Mouse (Mus musculus) lung, embryonic 15.5 days (tissue): Measurements from ENCODE around the gene Saa3. TPM values are rescaled to one million over a fixed set of nuclear protein-coding genes. Genes with fewer than 3 reads are reported as not detected.

ENCODE experiments used
- polyA plus RNA-seq: library from polyadenylated mRNA; unstranded; fragments of >200 nt; fragmentation: Nextera tagmentation; extraction: Ambion mirVana; gene quantifications from 2 replicates; pipeline ENCODE4 v1.2.1, GENCODE M21; 2015

Gene Saa3
- polyA plus RNA-seq, 1 experiment from 2014 or later, result 0.40 TPM

Other genes with a start within 250 kb of the Saa3 start
- gene Sergef, start 75.9 kb downstream of the Saa3 start, polyA plus RNA-seq, result 13.3 and 14.4 TPM in 2 replicates
- 0.39 and 0.55 TPM in 2 replicates for gene Tph1, start 43.2 kb downstream of the Saa3 start, polyA plus RNA-seq
- gene Saal1, start 5.0 kb downstream of the Saa3 start, polyA plus RNA-seq, result 32.2 and 32.9 TPM in 2 replicates
- gene Saa4, start 16.9 kb upstream of the Saa3 start, polyA plus RNA-seq, result not detected in 2 replicates
- 0.12 and 0.20 TPM in 2 replicates for gene Saa1, start 27.3 kb upstream of the Saa3 start, polyA plus RNA-seq
- gene Saa2, start 36.1 kb upstream of the Saa3 start, polyA plus RNA-seq, result not detected in 2 replicates
- 19.3 and 21.3 TPM in 2 replicates for gene Hps5, start 80.4 kb upstream of the Saa3 start, polyA plus RNA-seq
- 40.6 and 43.8 TPM in 2 replicates for gene Gtf2h1, start 80.4 kb upstream of the Saa3 start, polyA plus RNA-seq
- 1,840 and 1,954 TPM in 2 replicates for gene Ldha, start 125.8 kb upstream of the Saa3 start, polyA plus RNA-seq
- gene Ldhc, start 145.5 kb upstream of the Saa3 start, polyA plus RNA-seq, result 0.14 TPM in 1 of 2 replicates, not detected in the other
- gene Tsg101, start 204.3 kb upstream of the Saa3 start, polyA plus RNA-seq, result 157 and 163 TPM in 2 replicates
- gene Uevld, start 242.8 kb upstream of the Saa3 start, polyA plus RNA-seq, result 12.1 and 13.1 TPM in 2 replicates